Comparison of ENCODE assay signal across 20 mouse cellular contexts in the genomic region with DNA sequence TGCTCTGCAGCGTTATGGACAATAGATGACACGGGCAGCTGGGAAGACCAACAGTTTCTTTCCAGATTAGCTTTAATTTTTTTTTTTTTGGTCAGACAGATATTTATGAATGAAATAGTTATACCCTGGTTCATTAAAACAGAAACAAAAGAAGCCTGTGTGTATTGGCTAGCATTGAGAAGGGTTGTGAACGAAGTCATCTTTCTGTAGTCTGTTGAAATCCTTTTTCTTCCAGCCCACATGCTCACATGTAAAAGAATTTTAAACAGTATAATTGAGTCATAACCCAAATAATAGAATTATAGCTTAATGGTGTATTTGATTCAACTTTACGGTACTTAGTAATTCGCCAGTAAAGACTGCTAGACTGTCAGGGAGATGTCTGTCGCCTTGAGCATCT. TPM values are rescaled to one million over a fixed set of nuclear protein-coding genes. Genes with fewer than 3 reads are reported as not detected.
DNase-seq lines count a peak whose midpoint lies in the region; ATAC-seq lines count a peak whose summit lies in the region.
"Had no signal": no experiment of that assay in that cellular context is flagged by ENCODE, and none has a peak within 500 bp of the region (broad histone marks: within the 10 kb centered on the region; RNA-seq: fewer than 3 reads in every experiment).

No protein-coding gene starts in this region.

- H3K9me3 ChIP-seq in forebrain, embryonic 16.5 days (ENCODE audit: control insufficient read depth, low read length) = no peaks in the 10 kb centered on the region
- no peaks in the 10 kb centered on the region for H3K9me3 ChIP-seq in forebrain, embryonic 10.5 days
- H3K9me3 ChIP-seq in midbrain, embryonic 13.5 days = no peaks in the 10 kb centered on the region
- H3K9me3 ChIP-seq in midbrain, embryonic 11.5 days (ENCODE audit: control insufficient read depth, low read length) = no peaks in the 10 kb centered on the region
- no peaks in the 10 kb centered on the region for H3K9me3 ChIP-seq in neural tube, embryonic 15.5 days (replicated peaks)
- H3K9me3 ChIP-seq: embryonic facial prominence, embryonic 15.5 days; heart, embryonic 10.5 days; hindbrain, embryonic 15.5 days had no signal

- H3K27me3 ChIP-seq in forebrain, embryonic 16.5 days (replicated peaks; ENCODE audit: control insufficient read depth, insufficient read depth, low read length) = no peaks in the 10 kb centered on the region
- no peaks in the 10 kb centered on the region for H3K27me3 ChIP-seq in forebrain, embryonic 10.5 days (ENCODE audit: poor library complexity, severe bottlenecking)
- no peaks in the 10 kb centered on the region for H3K27me3 ChIP-seq in midbrain, embryonic 13.5 days
- no peaks in the 10 kb centered on the region for H3K27me3 ChIP-seq in midbrain, embryonic 11.5 days (ENCODE audit: control insufficient read depth, insufficient read depth, low read length)
- no peaks in the 10 kb centered on the region for H3K27me3 ChIP-seq in neural tube, embryonic 15.5 days (replicated peaks)
- H3K27me3 ChIP-seq: embryonic facial prominence, embryonic 15.5 days; hindbrain, embryonic 15.5 days had no signal

- H3K4me2 ChIP-seq in forebrain, embryonic 16.5 days (ENCODE audit: low read length) = no peak overlapping the region
- no peak overlapping the region for H3K4me2 ChIP-seq in midbrain, embryonic 13.5 days (replicated peaks)
- no peak overlapping the region for H3K4me2 ChIP-seq in midbrain, embryonic 11.5 days
- H3K4me2 ChIP-seq in neural tube, embryonic 15.5 days = no peak overlapping the region
- H3K4me2 ChIP-seq: embryonic facial prominence, embryonic 15.5 days; hindbrain, embryonic 15.5 days had no signal

- H3K4me3 ChIP-seq in forebrain, embryonic 16.5 days (replicated peaks; ENCODE audit: low read length) = no peak overlapping the region
- H3K4me3 ChIP-seq in forebrain, embryonic 10.5 days = no peak overlapping the region
- no peak overlapping the region for H3K4me3 ChIP-seq in midbrain, embryonic 13.5 days (replicated peaks)
- H3K4me3 ChIP-seq in midbrain, embryonic 11.5 days (ENCODE audit: low read depth, low read length) = no peak overlapping the region
- H3K4me3 ChIP-seq in neural tube, embryonic 15.5 days (replicated peaks) = no peak overlapping the region
- H3K4me3 ChIP-seq: embryonic facial prominence, embryonic 15.5 days; erythroblast, embryonic 14.5 days; heart, embryonic 10.5 days; hindbrain, embryonic 15.5 days had no signal

- H3K4me1 ChIP-seq in forebrain, embryonic 16.5 days (replicated peaks; ENCODE audit: control insufficient read depth, insufficient read depth, low read length) = peaks cover 14% of the 10 kb centered on the region
- H3K4me1 ChIP-seq in forebrain, embryonic 10.5 days = no peaks in the 10 kb centered on the region
- H3K4me1 ChIP-seq in midbrain, embryonic 13.5 days (replicated peaks) = peaks cover 35% of the 10 kb centered on the region
- H3K4me1 ChIP-seq in midbrain, embryonic 11.5 days (ENCODE audit: control insufficient read depth, insufficient read depth, low read length) = no peaks in the 10 kb centered on the region; the same call in 1 of the 2 replicates
- peaks cover 39% of the 10 kb centered on the region for H3K4me1 ChIP-seq in neural tube, embryonic 15.5 days

- no peak for DNase-seq in forebrain, embryonic 10.5 days (ENCODE audit: extremely low spot score, low spot score)
- DNase-seq in midbrain, embryonic 11.5 days (ENCODE audit: low spot score, missing footprints) = no peak
- peak; percentile 93 for DNase-seq in Muller cell, postnatal 12 days (ENCODE audit: inconsistent ontology term)
- DNase-seq: adrenal gland, adult 8-10 months; adrenal gland, postnatal 36 days; cerebellum, adult 2 months; cerebellum, postnatal 14 days; embryo, embryonic 11 days; heart, adult 18-20 months; heart, postnatal 10 days; heart, postnatal 4 days had no signal

- no peaks in the 10 kb centered on the region; the same call in 1 of the 2 replicates for H3K36me3 ChIP-seq in forebrain, embryonic 16.5 days (ENCODE audit: control insufficient read depth, insufficient read depth)
- H3K36me3 ChIP-seq in forebrain, embryonic 10.5 days (replicated peaks) = peaks cover 84% of the 10 kb centered on the region
- peaks cover 20% of the 10 kb centered on the region for H3K36me3 ChIP-seq in midbrain, embryonic 13.5 days
- peaks cover 10% of the 10 kb centered on the region for H3K36me3 ChIP-seq in midbrain, embryonic 11.5 days (ENCODE audit: control insufficient read depth, insufficient read depth, low read length)
- peaks cover 9% of the 10 kb centered on the region; the same call in 1 of the 2 replicates for H3K36me3 ChIP-seq in neural tube, embryonic 15.5 days
- H3K36me3 ChIP-seq: hindbrain, embryonic 15.5 days had no signal

- no peak for ATAC-seq in forebrain, embryonic 16.5 days
- ATAC-seq in midbrain, embryonic 13.5 days = no peak
- no peak for ATAC-seq in midbrain, embryonic 11.5 days (ENCODE audit: low FRiP score)
- no peak for ATAC-seq in neural tube, embryonic 15.5 days (ENCODE audit: low FRiP score)
- ATAC-seq: inflammation-experienced regulatory T-cells, adult 6 months; intestine, postnatal 0 days had no signal

- no peak overlapping the region for H3K9ac ChIP-seq in forebrain, embryonic 16.5 days (replicated peaks; ENCODE audit: low read depth, low read length)
- no peak overlapping the region for H3K9ac ChIP-seq in midbrain, embryonic 13.5 days (replicated peaks)
- no peak overlapping the region for H3K9ac ChIP-seq in midbrain, embryonic 11.5 days (ENCODE audit: low read length)
- no peak overlapping the region for H3K9ac ChIP-seq in neural tube, embryonic 15.5 days (replicated peaks)
- H3K9ac ChIP-seq: embryonic facial prominence, embryonic 15.5 days; hindbrain, embryonic 15.5 days had no signal

- WGBS in forebrain, embryonic 16.5 days = 63% methylated on average over 6 of the region's 6 CpGs
- WGBS in forebrain, embryonic 10.5 days = 94% methylated on average over 6 of the region's 6 CpGs
- 82% methylated on average over 6 of the region's 6 CpGs for WGBS in midbrain, embryonic 13.5 days
- 91% methylated on average over 6 of the region's 6 CpGs for WGBS in midbrain, embryonic 11.5 days
- 80% methylated on average over 6 of the region's 6 CpGs for WGBS in neural tube, embryonic 15.5 days

- 0 out of 2 replicates have a peak overlapping the region, but pooled peaks have one; percentile 11 for H3K27ac ChIP-seq in forebrain, embryonic 16.5 days (ENCODE audit: low read length)
- no peak overlapping the region for H3K27ac ChIP-seq in forebrain, embryonic 10.5 days
- H3K27ac ChIP-seq in midbrain, embryonic 13.5 days = peak overlapping the region; percentile 49
- no peak overlapping the region for H3K27ac ChIP-seq in midbrain, embryonic 11.5 days (ENCODE audit: low read depth, low read length)
- H3K27ac ChIP-seq in neural tube, embryonic 15.5 days (replicated peaks) = 0 out of 2 replicates have a peak overlapping the region, but pooled peaks have one; percentile 6
- H3K27ac ChIP-seq: embryonic facial prominence, embryonic 15.5 days; heart, embryonic 10.5 days; hindbrain, embryonic 15.5 days had no signal

RNA-seq across cellular contexts. Expression of a gene that starts 28.8 kb away (rescaled TPM):
- 47.0 and 51.7 TPM in 2 replicates for polyA plus RNA-seq in forebrain, embryonic 16.5 days (2015; fragmentation: Nextera tagmentation; extraction: Ambion mirVana)
- 36.5 and 37.2 TPM in 2 replicates for polyA plus RNA-seq in forebrain, embryonic 10.5 days (2016; fragmentation: Nextera tagmentation; extraction: Ambion mirVana)
- polyA plus RNA-seq in midbrain, embryonic 13.5 days (2015; fragmentation: Nextera tagmentation; extraction: Ambion mirVana) = 50.1 and 55.5 TPM in 2 replicates
- 39.5 and 41.9 TPM in 2 replicates for polyA plus RNA-seq in midbrain, embryonic 11.5 days (2014; fragmentation: Nextera tagmentation; extraction: Ambion mirVana)
- polyA plus RNA-seq in neural tube, embryonic 15.5 days (2015; fragmentation: Nextera tagmentation; extraction: Ambion mirVana) = 45.7 and 49.5 TPM in 2 replicates

Comparison
In these comparisons a context has a peak if more than half of its experiments do, and no peak if none do; other contexts are left out.
1. H3K27ac ChIP-seq: peak in forebrain, embryonic 16.5 days (single experiment), midbrain, embryonic 13.5 days (single experiment) and neural tube, embryonic 15.5 days (single experiment); none in forebrain, embryonic 10.5 days (single experiment) and midbrain, embryonic 11.5 days (single experiment).